Mouse (Mus musculus): ENCODE results near the gene Adgrg3.
A peak's percentile ranks its signal among the peaks of the same experiment; 100 is the strongest.

Adgrg3 gene

DNA sequence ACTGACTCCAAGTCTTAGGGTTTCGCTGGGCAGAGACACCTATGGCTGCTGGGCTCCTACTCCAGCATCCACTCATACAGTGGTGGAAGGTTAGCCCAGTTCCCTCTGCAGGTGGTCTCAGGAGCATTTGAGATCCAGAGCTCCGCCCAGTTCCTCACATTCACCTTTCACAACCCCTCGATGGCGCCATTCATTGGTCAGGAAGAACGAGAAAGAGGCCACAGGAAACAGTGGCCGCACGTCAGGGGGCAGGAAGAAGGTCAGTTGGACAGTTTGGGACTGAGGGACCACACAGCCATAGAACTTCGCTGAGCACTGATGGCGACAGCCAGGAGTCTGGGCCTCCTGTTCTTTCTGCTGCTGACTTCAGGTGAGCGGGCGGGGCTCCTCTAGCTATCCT is at the start of gene Adgrg3:
Gene Adgrg3, plus strand, starts transcription at position 242 of the 400 bp plus-strand sequence.
- DNase-seq (ENCODE audit: low spot score in 2 of 2) = no peak

DNA sequence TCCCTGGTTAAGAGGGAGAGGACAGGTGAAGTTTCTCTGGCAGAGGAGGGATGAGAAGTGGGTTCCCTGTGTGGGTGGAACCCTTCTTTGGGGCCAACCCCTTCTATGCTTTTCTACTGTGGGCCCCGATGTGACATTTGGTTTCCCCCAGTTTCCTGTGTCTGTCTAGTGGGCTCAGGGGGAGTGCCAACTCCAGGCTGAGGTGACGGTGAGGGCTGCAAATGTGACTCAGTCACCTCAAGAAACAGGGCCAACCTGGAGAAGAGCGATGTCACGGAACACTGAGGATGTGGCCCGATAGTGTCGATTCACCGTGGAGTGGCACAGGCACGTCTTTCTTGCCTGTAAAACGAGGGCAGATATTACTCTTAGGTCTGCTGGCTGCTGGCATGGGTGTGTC is 44.2 kb upstream of the Adgrg3 start:
- no peak for DNase-seq (ENCODE audit: low spot score in 2 of 2)

DNA sequence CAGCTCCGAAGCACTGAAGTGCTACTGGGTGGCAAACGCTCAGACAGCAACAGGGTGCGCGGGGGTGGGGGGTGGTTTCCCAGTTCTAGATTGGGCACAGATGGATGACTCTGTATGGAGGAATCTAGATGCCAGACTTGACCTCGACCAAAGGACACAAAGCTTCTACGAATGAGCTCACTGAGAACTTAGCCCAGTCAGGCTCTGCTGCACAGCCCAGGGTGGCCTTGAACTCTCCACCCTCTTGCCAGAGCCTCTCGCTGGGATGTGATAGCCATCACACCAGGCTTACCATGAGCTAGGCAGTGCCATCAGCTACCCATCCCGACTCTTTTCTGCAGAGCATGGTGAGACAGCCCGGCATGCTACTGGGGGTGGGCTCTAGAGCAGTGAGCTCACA is 43.7 kb upstream of the Adgrg3 start:
- DNase-seq (ENCODE audit: low spot score in 2 of 2) = no peak

DNA sequence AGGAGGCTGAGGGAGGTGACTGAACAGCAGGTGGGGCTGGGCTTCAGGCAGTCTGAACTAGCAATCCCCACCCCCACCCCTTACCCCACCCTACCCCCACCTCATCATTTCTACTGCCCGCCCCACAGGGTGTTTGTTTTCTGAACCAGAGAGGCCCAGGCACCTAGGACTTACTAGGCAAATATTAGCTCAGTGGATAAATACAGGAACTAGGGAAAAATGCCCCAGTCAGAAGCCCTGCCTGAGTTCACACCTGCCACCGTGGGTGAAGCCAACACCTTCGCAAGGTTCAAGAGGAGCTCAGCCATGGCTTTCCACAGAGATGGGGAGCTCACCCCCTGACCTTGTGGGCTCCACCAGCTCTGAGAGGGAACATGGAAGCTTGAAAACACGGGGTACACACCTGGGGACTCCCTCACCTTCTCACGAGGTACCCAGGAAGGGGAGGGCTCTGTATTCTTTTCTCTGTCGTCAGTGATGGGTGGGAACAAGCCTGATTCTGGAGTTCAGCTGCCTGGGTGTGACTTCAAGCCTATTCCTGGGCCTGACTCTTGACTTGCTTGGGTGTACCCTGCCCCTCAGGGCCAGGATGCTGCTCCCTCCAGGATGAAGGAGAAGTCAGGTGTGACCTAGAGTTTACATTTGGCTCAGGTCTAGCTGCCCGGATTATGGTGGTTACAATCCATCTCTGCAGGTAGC is 42.9 kb upstream of the Adgrg3 start, which contains the start of gene Adgrg1:
Gene Adgrg1, plus strand, starts transcription at position 285 of the 699 bp plus-strand sequence.
- no peak for DNase-seq (ENCODE audit: low spot score in 2 of 2)

DNA sequence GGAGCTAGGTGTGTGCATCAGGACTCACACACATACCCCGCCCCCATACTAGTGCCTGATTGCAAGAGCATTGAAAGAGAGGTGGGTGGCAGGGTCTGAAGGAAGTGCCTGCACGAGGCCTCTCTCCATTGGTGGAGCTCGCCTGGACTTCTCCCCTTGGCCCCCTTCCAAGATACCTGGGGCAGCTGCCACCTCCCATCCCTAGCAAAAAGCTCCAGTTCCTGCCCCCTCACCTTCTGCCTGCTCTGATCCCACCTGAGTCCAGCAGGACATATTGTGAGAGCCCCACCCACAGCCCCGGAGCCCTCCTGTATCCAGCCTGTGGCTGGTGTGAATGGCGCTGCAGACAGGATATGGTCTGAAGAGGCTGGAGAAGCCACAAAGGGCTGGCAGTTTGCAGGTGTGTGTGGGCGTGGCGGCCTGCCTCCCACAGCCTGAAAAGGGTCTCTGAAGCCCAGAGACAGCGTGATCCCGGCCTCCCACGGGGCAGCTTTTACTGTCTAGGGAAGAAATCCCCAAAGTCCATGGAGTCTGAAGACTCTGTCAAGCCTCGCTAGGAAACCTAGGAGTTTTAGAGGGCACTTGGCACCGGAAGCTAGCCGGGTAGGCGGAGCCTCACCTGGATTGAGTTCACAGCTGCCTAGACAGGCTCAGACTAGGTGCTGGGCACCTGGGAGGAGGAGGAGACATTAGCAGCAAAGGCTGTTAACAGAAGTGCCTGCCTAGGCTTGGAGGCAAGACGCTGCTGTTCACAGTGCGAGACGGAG is 40.7 kb upstream of the Adgrg3 start:
- DNase-seq (ENCODE audit: low spot score in 2 of 2) = no peak

DNA sequence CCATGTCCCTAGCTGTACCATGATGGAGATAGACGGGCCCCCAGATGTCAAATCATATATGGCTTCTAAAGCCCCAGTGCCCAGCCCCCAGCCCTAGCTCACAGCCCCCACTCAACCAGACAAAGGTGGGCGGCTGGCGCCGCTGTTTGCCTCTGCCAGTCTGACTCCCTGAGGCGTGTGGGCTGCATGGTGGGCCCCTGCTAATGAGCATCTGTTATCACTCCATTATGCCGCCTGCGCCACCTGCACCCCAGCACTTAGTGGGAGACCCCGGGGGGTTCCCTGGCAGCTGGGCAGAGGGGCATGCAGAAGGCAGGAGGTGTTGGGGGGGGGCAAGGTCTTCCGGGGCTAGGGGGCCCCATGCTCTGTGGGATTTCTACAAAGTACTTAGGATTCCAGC is 39.4 kb upstream of the Adgrg3 start:
- DNase-seq (ENCODE audit: low spot score in 2 of 2) = no peak

DNA sequence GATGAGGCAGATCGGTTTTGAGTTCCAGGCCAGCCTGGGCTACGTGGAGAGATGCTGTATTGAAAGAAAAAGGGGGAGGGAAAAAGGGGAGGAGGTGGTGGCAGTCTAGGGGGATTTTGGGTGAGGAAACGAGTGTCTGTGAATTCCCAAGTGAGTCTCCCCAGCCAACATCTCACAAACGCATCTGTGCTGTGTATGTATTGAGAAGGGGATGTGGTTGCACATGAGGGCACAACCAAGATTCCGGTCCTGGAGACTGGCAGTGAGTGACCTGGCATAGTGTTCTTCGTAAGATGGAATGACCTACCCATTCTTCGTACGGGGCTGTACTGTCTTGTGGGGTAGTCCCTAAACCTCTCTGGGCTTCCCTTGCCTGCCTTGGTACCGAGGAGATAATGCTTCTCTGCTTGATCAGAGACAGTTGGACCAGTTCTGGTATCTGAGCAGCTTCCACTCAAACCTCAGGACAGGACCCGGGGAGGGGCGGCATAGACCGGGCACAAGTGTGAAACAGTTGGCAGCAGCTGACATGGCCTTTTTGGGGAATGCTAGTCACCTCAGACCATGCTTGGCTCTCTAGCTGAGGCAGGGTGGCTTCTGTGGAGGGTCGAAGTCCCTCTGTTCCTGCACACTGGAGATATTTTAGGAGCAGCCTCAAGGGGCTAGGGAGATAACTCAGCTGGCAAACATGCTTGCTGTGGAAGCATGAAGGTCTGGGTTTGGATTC is 38.7 kb upstream of the Adgrg3 start:
- DNase-seq (ENCODE audit: low spot score in 2 of 2) = no peak

DNA sequence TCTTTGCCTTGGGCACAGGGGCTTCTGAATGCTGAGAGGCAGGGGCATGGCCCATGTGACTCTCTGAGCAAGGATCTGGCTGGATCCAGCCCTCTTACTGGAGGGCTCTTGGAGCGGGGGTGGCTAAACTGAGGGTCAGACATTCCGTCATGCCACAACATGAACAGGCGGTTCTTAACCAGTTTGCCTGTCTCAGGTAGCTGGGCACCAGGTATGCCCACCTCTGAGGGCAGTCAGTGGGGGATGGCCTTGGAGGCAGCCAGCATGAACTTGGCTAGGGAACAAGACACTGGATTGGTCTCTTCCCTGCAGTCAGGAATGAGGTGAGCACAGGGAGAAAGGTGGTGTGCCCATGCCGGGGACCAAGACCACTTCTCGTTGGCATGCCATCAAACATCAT is 37.3 kb upstream of the Adgrg3 start:
- no peak for DNase-seq (ENCODE audit: low spot score in 2 of 2)

DNA sequence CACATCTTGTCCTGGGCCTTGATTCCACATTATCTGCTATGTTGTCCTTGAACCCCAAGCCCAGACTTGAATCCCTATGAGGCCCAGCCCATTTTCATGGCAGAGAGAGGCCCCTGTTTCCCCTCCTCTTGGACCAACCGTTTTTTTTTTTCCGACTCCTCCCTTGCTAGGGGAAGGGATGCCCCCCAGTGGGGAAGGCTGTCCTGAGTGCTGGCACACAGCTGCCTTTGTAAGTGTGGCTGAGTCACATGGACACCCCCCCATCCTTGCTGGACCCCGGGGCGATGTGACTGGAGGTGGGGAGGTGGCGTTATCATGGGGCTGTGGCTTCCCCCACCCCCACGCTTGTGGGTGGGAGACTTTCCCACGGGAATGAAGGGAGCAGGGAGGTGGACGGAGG is 36.5 kb upstream of the Adgrg3 start:
- no peak for DNase-seq (ENCODE audit: low spot score in 2 of 2)

DNA sequence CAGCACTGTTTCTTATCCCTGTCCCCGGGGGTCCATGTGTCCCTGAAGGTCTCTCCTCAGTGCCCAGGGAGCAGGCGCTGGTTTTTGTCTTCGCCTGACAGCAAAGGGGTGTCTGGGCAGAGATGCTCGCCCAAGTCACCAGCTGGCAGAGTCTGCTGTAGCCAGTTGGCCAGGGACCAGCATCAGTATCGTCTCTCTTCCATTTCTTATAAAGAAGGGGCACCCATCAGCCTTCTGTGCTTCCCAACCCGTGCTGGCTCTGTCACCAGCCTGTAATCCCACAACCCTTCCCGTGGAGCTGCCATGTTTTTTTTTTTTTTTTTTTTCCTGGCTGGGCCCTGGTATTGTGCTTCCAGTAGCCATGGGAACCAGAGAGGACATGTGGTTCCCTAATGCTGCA is 35.6 kb upstream of the Adgrg3 start:
- no peak for DNase-seq (ENCODE audit: low spot score in 2 of 2)

DNA sequence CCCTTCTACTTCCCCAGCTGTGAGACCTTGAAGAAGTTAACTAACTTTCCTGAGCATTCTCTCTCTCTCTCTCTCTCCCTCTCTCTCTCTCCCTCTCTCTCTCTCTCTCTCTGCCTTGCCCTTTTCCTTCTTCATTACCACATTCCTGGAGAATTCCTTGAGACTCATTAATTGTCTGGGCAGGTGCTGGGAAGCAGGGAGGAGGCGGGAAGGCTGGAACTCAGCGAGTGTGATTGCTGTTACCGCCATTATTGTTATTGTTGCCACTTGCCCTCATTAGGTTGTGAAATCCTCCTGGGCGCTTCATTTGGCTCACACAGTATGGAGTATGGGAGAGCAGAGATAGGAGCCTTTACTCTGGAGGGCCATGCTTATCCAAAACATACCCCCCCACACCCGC is 34.3 kb upstream of the Adgrg3 start:
- DNase-seq (ENCODE audit: low spot score in 2 of 2) = no peak

DNA sequence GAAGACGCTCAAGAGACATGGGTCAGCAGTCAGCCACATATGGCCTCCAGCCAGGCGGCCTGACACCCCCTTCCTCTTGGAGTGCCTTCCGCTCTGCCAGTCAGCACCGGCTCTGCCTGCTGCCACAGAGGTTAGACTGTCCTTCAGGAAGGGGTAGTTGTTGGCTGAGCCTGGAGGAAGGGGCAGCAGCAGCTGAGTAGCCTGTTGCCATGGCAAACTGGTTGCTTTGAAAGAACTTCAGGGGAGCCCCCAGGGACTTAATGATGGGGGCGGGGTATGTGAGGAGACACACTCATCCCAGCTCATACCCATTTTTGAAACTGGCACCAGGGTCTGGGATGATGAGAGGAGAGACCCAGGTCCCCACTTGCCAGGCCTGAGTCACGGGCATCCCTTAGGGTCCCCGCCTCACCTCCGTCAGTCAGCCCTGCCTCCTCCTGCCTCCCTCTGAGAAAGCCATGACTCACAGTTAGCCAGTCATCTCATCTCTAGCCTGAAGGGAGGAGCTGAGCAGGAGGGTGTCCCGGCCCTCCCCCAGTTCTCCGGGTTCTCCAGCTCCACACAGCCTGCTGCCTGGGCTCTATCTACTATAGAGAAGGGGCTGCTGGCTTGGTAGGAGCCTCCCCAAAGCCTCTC is 33.5 kb upstream of the Adgrg3 start:
- peak in 1 of 2 experiments; percentile 54 for DNase-seq (ENCODE audit: low spot score in 2 of 2)

DNA sequence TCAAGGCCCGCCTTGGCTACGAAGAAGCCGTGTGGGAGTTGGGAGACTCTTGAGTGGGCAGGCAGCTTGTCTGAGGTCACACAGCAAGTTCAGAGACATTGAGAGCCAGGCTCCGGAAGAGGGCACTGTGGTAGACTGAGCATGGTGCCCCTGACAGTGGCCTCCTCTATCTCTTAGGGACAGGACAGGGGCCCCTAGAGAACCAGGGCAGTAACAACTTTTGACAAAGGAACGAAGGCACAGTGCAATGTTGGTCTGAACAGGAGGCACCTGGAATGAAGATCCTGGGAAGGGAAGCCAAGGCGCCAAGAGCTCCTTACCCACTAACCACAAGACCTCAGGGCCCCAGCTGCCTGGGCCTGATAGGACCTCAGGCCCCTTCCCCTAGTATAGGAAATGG is 32.5 kb upstream of the Adgrg3 start:
- DNase-seq (ENCODE audit: low spot score in 2 of 2) = no peak

DNA sequence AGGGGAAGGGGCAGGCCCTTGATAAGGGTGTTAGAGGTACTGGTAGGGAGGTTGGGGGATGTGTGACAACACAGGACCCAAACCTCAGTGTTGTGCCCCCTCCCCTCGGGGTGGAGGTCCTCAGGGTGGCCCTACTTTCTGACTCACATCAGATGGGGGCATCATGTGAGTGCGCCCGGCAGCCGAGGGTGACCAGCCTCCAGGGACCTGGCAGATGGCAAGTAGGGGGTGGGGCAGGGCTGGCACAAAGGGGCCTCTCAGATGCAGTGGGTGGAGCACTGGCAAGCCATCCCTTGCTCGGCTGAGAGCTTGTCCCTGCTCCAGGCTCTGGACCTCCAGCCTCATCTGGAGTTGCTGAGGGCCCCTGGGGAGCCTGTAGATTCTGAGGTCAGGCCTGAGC is 30.8 kb upstream of the Adgrg3 start:
- DNase-seq (ENCODE audit: low spot score in 2 of 2) = no peak

DNA sequence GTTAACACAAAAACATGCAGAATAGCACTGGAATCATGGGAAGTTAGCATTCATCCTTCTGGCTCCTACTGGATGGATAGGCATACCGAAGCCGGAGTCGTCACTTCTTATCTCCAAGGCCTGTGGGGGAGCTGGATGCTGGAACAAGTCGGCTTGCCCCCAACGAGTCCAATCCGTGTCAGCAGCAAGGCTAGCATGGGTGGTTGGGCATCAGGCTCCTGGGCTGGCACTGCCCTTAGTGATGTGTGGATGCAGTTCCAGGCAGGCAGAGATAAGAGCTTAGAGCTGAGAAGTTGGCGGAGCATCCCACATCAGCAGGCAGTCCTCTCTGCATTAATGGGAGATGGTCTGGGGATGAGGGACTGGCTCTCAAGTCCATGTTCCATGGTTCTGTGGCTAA is 29.9 kb upstream of the Adgrg3 start:
- no peak for DNase-seq (ENCODE audit: low spot score in 2 of 2)

DNA sequence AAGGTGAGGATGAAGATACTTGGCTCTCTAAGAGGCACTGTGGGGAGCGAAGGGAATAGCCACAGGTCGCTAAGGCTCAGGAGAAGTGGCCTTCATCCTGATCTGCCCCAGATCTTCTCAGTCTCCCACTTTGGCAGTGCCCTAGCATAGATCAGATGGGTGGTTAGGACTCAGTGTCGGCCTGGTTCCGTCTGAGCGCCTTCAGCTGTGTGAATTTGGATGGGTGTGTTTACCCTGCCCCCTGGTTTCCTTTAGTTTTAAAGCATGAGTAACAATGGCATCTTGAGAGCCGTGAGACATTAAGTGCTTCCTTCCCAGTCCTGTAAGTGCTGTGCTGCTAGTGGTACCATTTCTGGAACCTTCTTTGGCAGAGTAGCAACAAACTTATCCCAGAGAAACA is 28.9 kb upstream of the Adgrg3 start:
- DNase-seq (ENCODE audit: low spot score in 2 of 2) = no peak

DNA sequence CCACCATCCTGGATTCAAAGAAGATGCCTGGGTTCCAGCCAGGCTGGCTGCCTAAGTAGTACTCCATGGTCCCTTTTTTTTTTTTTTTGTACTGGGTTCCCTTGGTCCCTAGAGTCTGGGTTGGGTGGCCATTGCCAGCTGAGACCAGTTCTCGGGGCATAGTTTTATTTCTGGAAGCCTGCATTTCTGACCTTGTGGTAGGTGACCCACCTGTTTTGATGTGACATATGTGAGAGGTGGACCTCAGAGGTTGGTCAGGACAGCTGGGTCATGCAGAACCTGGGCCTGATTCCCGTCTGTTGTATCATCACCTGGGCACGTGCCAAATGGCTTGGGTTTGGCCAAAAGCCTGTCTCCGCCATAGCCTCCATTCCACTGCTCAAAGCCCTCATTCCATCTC is 27.8 kb upstream of the Adgrg3 start:
- DNase-seq (ENCODE audit: low spot score in 2 of 2) = no peak

DNA sequence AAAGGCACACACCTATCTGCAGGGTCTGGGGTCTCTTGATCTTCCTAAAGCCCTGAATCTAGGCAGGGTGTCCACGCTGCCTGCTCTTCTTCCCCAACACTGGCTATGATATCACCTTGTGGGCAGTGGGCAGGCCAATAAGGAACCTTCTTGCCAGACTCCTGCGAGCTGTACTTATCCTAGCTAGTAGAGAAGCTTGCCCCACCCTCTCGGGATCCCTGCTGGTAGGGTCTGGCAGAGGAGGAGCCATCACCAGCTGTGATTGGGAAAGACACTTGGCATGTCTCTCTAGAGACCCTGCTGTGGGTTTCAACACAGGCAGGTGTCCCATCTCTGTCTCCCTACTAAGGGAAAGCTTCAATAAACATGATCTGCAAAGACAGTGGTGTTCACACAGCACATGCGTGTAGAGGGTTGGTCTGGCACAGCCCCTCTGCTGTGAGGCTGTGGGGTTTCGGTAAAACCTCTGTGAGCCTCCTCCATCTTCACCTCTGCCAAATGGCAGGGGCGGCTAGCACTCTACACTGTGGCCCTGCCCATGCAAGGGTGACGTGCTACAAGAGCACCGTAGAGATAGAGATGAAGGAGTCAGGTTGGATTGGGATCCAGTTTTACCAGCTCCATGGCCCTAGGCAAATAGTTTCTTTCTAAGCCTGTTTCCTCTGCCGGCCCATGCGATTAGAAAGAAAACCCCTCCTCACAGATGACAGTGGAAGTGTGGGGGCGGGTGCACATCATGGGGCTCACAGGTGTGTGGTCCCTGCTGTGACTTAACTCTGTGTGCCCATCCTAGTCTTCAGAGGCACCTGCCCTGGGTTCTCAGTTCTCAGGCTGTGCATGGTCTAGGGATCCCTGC is 26.7 kb upstream of the Adgrg3 start:
- no peak for DNase-seq (ENCODE audit: low spot score in 2 of 2)

DNA sequence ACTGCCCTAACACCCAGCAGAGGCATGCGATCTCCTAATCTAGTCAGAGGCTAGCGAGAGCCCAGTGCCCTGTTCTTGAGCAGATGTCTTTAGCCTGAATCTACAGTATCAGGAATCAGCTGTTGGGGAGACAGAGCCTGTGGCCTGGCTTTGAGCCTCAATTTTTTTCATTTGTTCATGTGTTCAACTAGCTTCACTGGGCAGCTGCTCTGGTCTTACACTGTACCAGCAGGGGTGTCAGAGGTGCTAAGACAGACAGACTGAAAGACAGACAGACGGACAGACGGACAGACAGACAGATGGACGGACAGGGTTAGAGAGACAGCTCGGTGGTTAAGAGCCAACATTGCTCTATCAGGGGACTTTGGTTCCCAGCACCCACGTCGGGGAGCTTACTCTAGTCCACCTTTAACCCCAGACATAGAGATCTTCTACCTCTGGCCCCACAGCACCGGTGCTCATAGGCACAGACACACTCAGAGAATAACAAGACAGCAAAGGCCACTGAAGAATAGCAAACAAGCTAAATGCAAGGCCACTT is 26.0 kb upstream of the Adgrg3 start:
- no peak for DNase-seq (ENCODE audit: low spot score in 2 of 2)

DNA sequence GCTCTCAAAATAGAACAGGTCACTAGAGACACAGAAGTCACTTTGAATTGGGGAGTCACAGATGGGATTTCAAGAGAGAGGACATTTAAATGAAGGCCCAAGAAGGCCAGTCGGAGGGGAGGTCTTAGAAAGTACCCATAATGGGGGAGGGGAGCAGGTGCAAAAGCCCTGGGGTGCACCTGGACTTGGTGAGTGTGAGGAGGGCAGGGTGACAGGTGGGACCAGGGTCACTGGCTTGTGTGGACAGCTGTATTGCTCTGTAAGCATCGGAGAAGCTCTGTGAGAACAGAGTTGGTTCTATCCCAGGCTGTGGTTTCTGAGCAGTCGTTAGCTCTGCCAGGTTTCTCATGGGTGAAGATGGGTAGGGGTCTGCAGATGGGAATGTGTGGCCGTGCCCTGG is 25.5 kb upstream of the Adgrg3 start:
- no peak for DNase-seq (ENCODE audit: low spot score in 2 of 2)

DNA sequence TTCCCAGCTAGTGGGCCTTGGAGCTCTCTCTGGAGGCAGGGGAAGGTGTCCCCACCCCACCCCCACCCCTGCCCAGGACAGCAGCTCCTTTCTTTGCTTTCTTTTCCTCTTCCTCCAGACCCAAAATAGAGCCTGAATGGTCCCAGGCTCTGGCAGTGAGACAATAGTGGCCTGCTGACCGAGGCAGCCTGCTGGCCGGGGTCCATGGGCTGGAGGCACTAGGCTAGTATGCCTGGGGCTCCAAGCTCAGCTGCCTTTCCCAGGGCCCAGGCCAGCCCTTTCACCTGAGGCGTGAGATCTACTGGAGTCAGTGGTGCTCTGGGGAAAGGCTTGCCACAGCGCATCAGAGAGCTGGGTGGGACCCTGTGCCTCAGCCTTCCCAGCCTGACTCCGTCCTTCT is 25.0 kb upstream of the Adgrg3 start:
- no peak for DNase-seq (ENCODE audit: low spot score in 2 of 2)
